Mouse (Mus musculus) spleen, postnatal 4 days (tissue): ENCODE measurements at regions not wholly inside any gene's neighbourhood (a gene's known extent, or its start where the extent isn't known, plus 50 kb on each side); places are given as distances from the start of the nearest gene placed in this dataset.
A peak's percentile ranks its signal among the peaks of the same experiment; 100 is the strongest.

Experiments
- DNase-seq, 2 experiments: peaks; one replicate each; pipeline ENCODE4 v3.0.0; 2022; ENCODE audit warnings: low spot score in 2 of 2

DNA sequence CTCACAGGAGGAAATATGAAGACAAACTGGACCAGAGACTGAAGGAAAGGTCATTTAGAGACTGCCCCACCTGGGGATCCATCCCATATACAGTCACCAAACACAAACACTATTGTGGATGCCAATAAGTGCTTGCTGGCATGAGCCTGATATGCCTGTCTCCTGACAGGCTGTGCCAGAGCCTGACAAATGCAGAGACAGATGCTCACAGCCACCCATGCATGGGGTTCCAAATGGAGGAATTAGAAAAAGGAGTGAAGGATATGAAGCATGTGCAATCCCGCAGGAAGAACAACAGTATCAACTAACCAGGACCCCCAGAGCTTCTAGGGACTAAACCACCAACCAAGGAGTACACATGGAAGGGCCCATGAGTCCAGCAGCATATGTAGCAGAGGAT, 505.9 kb downstream of the Gm6685 start:
- no peak for DNase-seq

DNA sequence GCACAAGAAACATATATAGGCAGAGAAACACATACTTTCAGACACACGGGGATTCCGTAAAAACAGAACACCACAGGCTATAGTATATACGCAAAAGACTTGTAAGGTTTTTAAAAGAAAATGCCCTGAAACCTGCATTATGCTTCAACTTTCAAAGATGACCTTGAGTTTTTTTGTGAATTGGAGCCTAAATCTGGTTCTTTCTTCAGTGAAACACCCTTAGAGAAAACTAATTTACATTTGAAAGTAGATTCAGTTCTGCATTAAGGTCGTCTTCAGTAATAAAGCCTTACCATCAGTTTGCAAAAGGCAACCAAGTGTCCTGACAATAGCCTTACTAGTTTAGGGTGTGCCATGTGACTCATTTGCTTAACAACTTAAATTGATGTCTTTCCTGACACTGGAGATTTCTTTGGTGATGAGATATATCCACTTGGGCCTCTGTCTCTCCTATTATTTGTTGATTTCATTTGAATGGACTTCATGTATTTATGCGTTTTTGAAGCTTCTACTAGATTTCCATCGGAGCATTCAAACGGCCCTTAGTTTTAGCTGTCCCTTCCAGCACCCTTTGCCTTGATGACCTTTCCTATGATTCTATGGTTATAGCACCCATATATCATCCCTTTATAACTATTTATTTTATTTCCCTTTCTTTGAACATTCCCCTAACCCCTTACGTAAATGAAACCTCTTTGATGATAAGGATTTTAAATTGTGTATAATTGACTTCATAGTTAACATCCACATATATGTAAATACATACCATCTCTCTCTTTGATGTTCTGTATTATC, 539.6 kb downstream of the Gm6685 start:
- DNase-seq, result no peak

DNA sequence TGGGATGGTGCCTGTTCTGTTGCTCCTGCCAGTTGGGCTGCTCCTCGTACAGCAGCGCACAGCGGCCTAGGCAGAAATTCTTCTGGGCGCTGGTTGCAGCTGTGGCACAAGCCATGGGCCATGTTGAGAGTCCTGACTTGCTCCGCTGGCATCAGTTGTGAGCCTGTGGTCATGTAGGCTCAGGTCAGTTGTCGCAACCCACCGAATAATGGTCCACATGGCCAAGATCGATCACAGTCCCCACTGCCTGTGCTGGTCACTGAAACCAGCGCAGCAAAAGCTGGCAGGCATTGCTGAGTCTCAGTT, 585.8 kb downstream of the Gm6685 start:
- DNase-seq, result no peak

DNA sequence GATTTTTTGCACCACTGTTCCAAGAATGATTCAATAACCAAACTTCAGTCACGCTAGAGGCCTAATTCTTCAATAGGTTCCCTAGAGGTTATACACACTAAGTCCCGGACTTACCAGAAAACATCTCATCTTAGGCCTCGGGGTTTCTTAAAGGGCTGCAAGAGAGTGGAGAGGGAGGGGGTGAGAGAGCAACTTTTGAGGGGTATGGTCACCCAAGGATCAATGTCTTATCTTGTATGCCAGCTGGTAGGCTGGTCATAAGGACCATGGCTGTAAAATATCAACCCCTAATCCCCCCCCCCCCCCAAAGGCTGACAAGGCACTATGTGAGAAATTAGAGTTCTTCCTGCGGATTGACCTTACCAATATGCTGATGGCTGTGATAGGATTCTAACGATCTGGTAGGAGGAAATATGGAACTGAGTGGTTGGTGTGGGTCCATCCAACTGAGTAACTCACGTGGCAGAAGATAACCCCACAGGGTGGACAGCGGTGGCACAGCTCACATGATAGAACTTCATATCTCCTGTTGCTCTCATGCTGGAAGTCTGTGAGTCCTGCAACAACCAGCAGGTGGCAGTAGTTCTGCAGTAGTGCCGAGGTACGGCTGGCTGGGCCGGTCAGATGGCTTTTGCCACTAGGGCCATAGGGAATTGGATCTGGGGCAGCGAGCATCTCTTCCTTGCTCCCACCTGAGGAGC, 586.3 kb downstream of the Gm6685 start:
- peak in 1 of 2 experiments; percentile 60 for DNase-seq

DNA sequence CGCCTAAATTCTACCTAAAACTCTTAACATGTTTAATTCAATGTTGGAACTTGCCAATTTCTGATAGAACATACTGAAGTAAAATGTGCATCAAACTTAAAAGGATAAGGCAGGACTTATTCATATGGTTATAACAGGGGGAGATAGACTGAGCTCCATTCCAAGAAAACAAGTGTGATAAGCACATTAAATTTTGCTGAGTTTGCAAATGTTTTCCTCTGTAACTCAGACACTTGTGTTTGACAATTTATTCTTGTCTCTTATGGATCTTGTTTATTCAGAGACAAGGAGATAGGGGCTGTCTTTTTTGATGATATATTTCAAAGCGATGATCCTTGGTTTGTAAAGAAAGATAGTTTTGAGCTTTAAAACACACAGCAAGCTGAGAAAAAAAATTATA, 613.6 kb downstream of the Gm6685 start:
- DNase-seq, result no peak

DNA sequence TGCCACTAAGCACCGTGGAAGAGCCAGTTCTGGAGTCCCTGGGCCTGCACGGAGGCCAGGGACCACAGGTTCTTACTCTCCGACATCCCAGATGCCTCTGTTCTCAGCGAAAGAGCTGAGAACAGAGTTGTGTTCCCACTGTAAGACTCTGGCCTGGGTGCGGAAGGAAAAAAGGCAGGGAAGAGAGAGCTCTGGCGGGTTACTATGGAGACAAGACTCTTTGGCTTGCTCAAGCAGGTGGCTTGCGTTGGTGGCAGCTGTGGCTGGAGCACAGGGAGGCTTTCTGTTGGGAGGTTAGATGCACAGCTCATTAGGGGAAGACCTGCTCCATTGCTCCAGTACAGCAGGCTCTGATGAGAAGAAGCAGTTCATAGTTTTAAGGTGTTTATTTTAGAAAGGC, 618.3 kb downstream of the Gm6685 start:
- DNase-seq, result no peak

DNA sequence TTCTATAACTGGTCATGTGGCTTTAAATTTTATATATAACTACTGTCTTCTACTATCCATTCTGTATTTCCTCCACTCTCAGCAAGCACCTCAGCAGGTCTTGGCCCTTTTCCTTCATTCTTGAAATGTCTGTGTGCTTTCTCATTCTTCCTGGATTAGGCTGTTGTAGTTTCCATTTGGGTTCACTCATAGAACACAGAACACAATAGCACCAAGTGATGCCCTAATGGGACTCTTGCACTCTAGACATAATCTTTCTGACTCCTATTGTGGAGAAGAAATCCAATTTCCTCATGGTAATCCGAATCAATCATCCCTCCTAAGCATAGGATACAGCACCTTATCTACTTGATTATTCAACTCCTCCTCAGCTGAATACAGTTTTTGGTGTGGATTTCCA, 667.2 kb downstream of the Gm6685 start:
- no peak for DNase-seq
